Mouse (Mus musculus) forebrain, embryonic 12.5 days (tissue): ENCODE measurements around the gene Efs. TPM values are rescaled to one million over a fixed set of nuclear protein-coding genes. Genes with fewer than 3 reads are reported as not detected.
A peak's percentile ranks its signal among the peaks of the same experiment; 100 is the strongest.

Experiments used
- ATAC-seq: fragments of 200-750 bp; cut with Nextera tagmentation; 2 replicates; pipeline ENCODE4 v1.8.0; 2017; ENCODE audit warnings: moderate TSS enrichment; ENCODE audit not compliant: low FRiP score
- H3K27ac ChIP-seq: fragments of 300-500 bp; sonication (generic); 2 replicates; pipeline ENCODE4 v1.5.1; 2016; ENCODE audit warnings: mild to moderate bottlenecking
- H3K27me3 ChIP-seq: fragments of 300-500 bp; sonication (generic); 2 replicates; pipeline ENCODE4 v1.6.1; 2016; ENCODE audit warnings: mild to moderate bottlenecking
- H3K36me3 ChIP-seq: fragments of 300-500 bp; sonication (generic); replicated peaks from 2 replicates; pipeline ENCODE4 v1.6.1; 2016; ENCODE audit warnings: mild to moderate bottlenecking
- H3K4me1 ChIP-seq: fragments of 300-500 bp; sonication (generic); 2 replicates; pipeline ENCODE4 v1.6.1; 2016
- H3K4me2 ChIP-seq: fragments of 300-500 bp; sonication (generic); 2 replicates; pipeline ENCODE4 v1.6.1; 2016; ENCODE audit warnings: mild to moderate bottlenecking, moderate library complexity
- H3K4me3 ChIP-seq: fragments of 300-500 bp; sonication (generic); replicated peaks from 2 replicates; pipeline ENCODE4 v1.5.1; 2016; ENCODE audit warnings: mild to moderate bottlenecking
- H3K9ac ChIP-seq: fragments of 300-500 bp; sonication (generic); 2 replicates; pipeline ENCODE4 v1.6.1; 2016; ENCODE audit warnings: mild to moderate bottlenecking
- H3K9me3 ChIP-seq: fragments of 300-500 bp; sonication (generic); 2 replicates; pipeline ENCODE4 v1.6.1; 2016
- WGBS: fragments of 180-500 bp; shearing (Covaris S2); methylation state at CpG from one replicate; pipeline ENCODE4 v1.1.7; 2016; 5-methylcytosine and 5-hydroxymethylcytosine counted together
- polyA plus RNA-seq: library from polyadenylated mRNA; unstranded; fragments of >200 nt; fragmentation: Nextera tagmentation; extraction: Ambion mirVana; gene quantifications from 2 replicates; pipeline ENCODE4 v1.2.1, GENCODE M21; 2016

Efs gene
- polyA plus RNA-seq, 1 experiment from 2014 or later, result 36.8 TPM

- peaks cover 46% of the 10 kb centered on the region for H3K36me3 ChIP-seq
- peak; percentile 69 for ATAC-seq
- no peaks in the 10 kb centered on the region for H3K9me3 ChIP-seq
- peak overlapping the region; percentile 98 for H3K9ac ChIP-seq
- peak overlapping the region; percentile 97 for H3K4me3 ChIP-seq
- H3K4me2 ChIP-seq, result peak overlapping the region; percentile 98
- H3K27ac ChIP-seq, result peak overlapping the region; percentile 89
- 2% methylated on average over 55 of the region's 69 CpGs for WGBS
- no peaks in the 10 kb centered on the region for H3K27me3 ChIP-seq
- peaks cover 24% of the 10 kb centered on the region for H3K4me1 ChIP-seq
Observed at GRCm38 (mm10) chr14:54912109-54912850, 13.6 kb downstream of the Efs start.

GRCm38 (mm10) chr14:54908682-54909081, 17.2 kb downstream of the Efs start:
- H3K4me3 ChIP-seq, result no peak overlapping the region
- H3K27ac ChIP-seq, result no peak overlapping the region
- H3K9ac ChIP-seq, result no peak overlapping the region
- no peaks in the 10 kb centered on the region for H3K9me3 ChIP-seq
- H3K4me2 ChIP-seq, result no peak overlapping the region
- 92% methylated on average over 7 of the region's 7 CpGs for WGBS
- no peaks in the 10 kb centered on the region for H3K27me3 ChIP-seq
- peaks cover 22% of the 10 kb centered on the region for H3K4me1 ChIP-seq
- peaks cover 48% of the 10 kb centered on the region for H3K36me3 ChIP-seq
- ATAC-seq, result no peak

- H3K4me3 ChIP-seq, result no peak overlapping the region
- H3K27ac ChIP-seq, result no peak overlapping the region
- ATAC-seq, result no peak
- no peaks in the 10 kb centered on the region for H3K4me1 ChIP-seq
- H3K9me3 ChIP-seq, result no peaks in the 10 kb centered on the region
- no peak overlapping the region for H3K9ac ChIP-seq
- H3K27me3 ChIP-seq, result no peaks in the 10 kb centered on the region
- no peak overlapping the region for H3K4me2 ChIP-seq
- peaks cover 40% of the 10 kb centered on the region for H3K36me3 ChIP-seq
- WGBS, result 98% methylated on average over 4 of the region's 4 CpGs
Observed at GRCm38 (mm10) chr14:54903641-54904040, 22.3 kb downstream of the Efs start.

GRCm38 (mm10) chr14:54900383-54900782, 25.5 kb downstream of the Efs start:
- no peak overlapping the region for H3K4me3 ChIP-seq
- peaks cover 15% of the 10 kb centered on the region for H3K4me1 ChIP-seq
- no peaks in the 10 kb centered on the region for H3K9me3 ChIP-seq
- H3K36me3 ChIP-seq, result peaks cover 39% of the 10 kb centered on the region
- peak; percentile 50; the same call in 1 of the 2 replicates for ATAC-seq
- no peak overlapping the region for H3K4me2 ChIP-seq
- 0% methylated on average over 3 of the region's 3 CpGs for WGBS
- peak overlapping the region; percentile 6; the same call in 1 of the 2 replicates for H3K27ac ChIP-seq
- no peaks in the 10 kb centered on the region for H3K27me3 ChIP-seq
- no peak overlapping the region for H3K9ac ChIP-seq

GRCm38 (mm10) chr14:54897445-54897844, 28.5 kb downstream of the Efs start:
- H3K4me3 ChIP-seq, result no peak overlapping the region
- no peak overlapping the region for H3K27ac ChIP-seq
- H3K9ac ChIP-seq, result peak overlapping the region; percentile 8; the same call in 1 of the 2 replicates
- WGBS, result 74% methylated on average over 2 of the region's 2 CpGs
- H3K4me1 ChIP-seq, result peaks cover 18% of the 10 kb centered on the region
- no peaks in the 10 kb centered on the region for H3K9me3 ChIP-seq
- H3K27me3 ChIP-seq, result no peaks in the 10 kb centered on the region
- no peak for ATAC-seq
- peaks cover 37% of the 10 kb centered on the region for H3K36me3 ChIP-seq
- H3K4me2 ChIP-seq, result no peak overlapping the region

- H3K27me3 ChIP-seq, result no peaks in the 10 kb centered on the region
- peak overlapping the region; percentile 99 for H3K4me3 ChIP-seq
- H3K9ac ChIP-seq, result peak overlapping the region; percentile 99
- peaks cover 37% of the 10 kb centered on the region for H3K36me3 ChIP-seq
- H3K9me3 ChIP-seq, result no peaks in the 10 kb centered on the region
- H3K4me1 ChIP-seq, result peaks cover 18% of the 10 kb centered on the region
- peak; percentile 64 for ATAC-seq
- H3K4me2 ChIP-seq, result peak overlapping the region; percentile 58
- under 1% methylated on average over 54 of the region's 54 CpGs for WGBS
- peak overlapping the region; percentile 95 for H3K27ac ChIP-seq
Observed at GRCm38 (mm10) chr14:54894296-54895151, 31.4 kb downstream of the Efs start.

GRCm38 (mm10) chr14:54893651-54894181, 32.2 kb downstream of the Efs start:
- H3K27me3 ChIP-seq, result no peaks in the 10 kb centered on the region
- H3K27ac ChIP-seq, result peak overlapping the region; percentile 95
- peaks cover 31% of the 10 kb centered on the region for H3K36me3 ChIP-seq
- H3K4me3 ChIP-seq, result peak overlapping the region; percentile 99
- peak overlapping the region; percentile 99 for H3K9ac ChIP-seq
- H3K4me1 ChIP-seq, result peaks cover 18% of the 10 kb centered on the region
- H3K9me3 ChIP-seq, result no peaks in the 10 kb centered on the region
- peak; percentile 98 for ATAC-seq
- WGBS, result under 1% methylated on average over 38 of the region's 38 CpGs
- peak overlapping the region; percentile 48 for H3K4me2 ChIP-seq

- H3K27me3 ChIP-seq, result no peaks in the 10 kb centered on the region
- peaks cover 15% of the 10 kb centered on the region for H3K4me1 ChIP-seq
- H3K9ac ChIP-seq, result peak within 1 kb of the TSS; percentile 22; the same call in 1 of the 2 replicates
- no peak for ATAC-seq
- H3K27ac ChIP-seq, result peak within 1 kb of the TSS; percentile 79
- H3K36me3 ChIP-seq, result peaks cover 18% of the 10 kb centered on the region
- H3K4me3 ChIP-seq, result peak within 1 kb of the TSS; percentile 99
- peak within 1 kb of the TSS; percentile 48 for H3K4me2 ChIP-seq
- H3K9me3 ChIP-seq, result no peaks in the 10 kb centered on the region
- WGBS, result 94% methylated on average over 3 of the region's 3 CpGs
Observed at GRCm38 (mm10) chr14:54892200-54892599, 33.7 kb downstream of the Efs start, which contains the start of gene Pabpn1. Gene Pabpn1, plus strand, starts transcription at chr14:54892500.

- no peak overlapping the region for H3K27ac ChIP-seq
- peak overlapping the region; percentile 85 for H3K4me2 ChIP-seq
- H3K9ac ChIP-seq, result no peak overlapping the region
- H3K9me3 ChIP-seq, result no peaks in the 10 kb centered on the region
- WGBS, result 94% methylated on average over 11 of the region's 11 CpGs
- H3K36me3 ChIP-seq, result 0 out of 2 replicates have a peak, but pooled peaks cover 5% of the 10 kb centered on the region
- H3K4me1 ChIP-seq, result peaks cover 27% of the 10 kb centered on the region
- no peak for ATAC-seq
- no peak overlapping the region for H3K4me3 ChIP-seq
- H3K27me3 ChIP-seq, result no peaks in the 10 kb centered on the region
Observed at GRCm38 (mm10) chr14:54885309-54885708, 40.6 kb downstream of the Efs start.

- H3K4me3 ChIP-seq, result peak overlapping the region; percentile 65
- H3K27me3 ChIP-seq, result no peaks in the 10 kb centered on the region
- 29% methylated on average over 21 of the region's 21 CpGs for WGBS
- 0 out of 2 replicates have a peak, but pooled peaks cover 5% of the 10 kb centered on the region for H3K36me3 ChIP-seq
- peak overlapping the region; percentile 90 for H3K27ac ChIP-seq
- peak overlapping the region; percentile 85 for H3K4me2 ChIP-seq
- peak overlapping the region; percentile 76 for H3K9ac ChIP-seq
- H3K4me1 ChIP-seq, result peaks cover 27% of the 10 kb centered on the region
- ATAC-seq, result no peak; the same call in 1 of the 2 replicates
- H3K9me3 ChIP-seq, result no peaks in the 10 kb centered on the region
Observed at GRCm38 (mm10) chr14:54884022-54884712, 41.8 kb downstream of the Efs start.

- H3K4me2 ChIP-seq, result peak within 1 kb of the TSS; percentile 85
- H3K36me3 ChIP-seq, result 0 out of 2 replicates have a peak, but pooled peaks cover 5% of the 10 kb centered on the region
- H3K4me1 ChIP-seq, result peaks cover 27% of the 10 kb centered on the region
- peaks cover 2% of the 10 kb centered on the region; the same call in 1 of the 2 replicates for H3K27me3 ChIP-seq
- peak within 1 kb of the TSS; percentile 76 for H3K9ac ChIP-seq
- WGBS, result 0% methylated on average over 27 of the region's 27 CpGs
- H3K4me3 ChIP-seq, result peak within 1 kb of the TSS; percentile 65
- peak within 1 kb of the TSS; percentile 90 for H3K27ac ChIP-seq
- ATAC-seq, result peak; percentile 92
- H3K9me3 ChIP-seq, result no peaks in the 10 kb centered on the region
Observed at GRCm38 (mm10) chr14:54883154-54884021, 42.5 kb downstream of the Efs start, which contains the start of the genes Bcl2l2 and Gm20521. Gene Bcl2l2, plus strand, starts transcription at chr14:54883377. Gene Gm20521, plus strand, starts transcription at chr14:54883441.
